Mouse (Mus musculus): Measurements from ENCODE around the gene Anks1b. TPM values are rescaled to one million over a fixed set of nuclear protein-coding genes. Genes with fewer than 3 reads are reported as not detected.

Gene Anks1b
- 2.2 and 5.2 TPM in 2 replicates for polyA plus RNA-seq (2015; fragmentation: Nextera tagmentation; extraction: Ambion mirVana)

GRCm38 (mm10) chr10:89873146-89873950 lies at the start of gene Anks1b:
TSS of gene Anks1b (plus strand) at chr10:89873509.

Other genes starting within 250 kb of the Anks1b start
- 4.8 and 8.9 TPM in 2 replicates for gene Scyl2, start 187.2 kb upstream of the Anks1b start, polyA plus RNA-seq (2015; fragmentation: Nextera tagmentation; extraction: Ambion mirVana)
- 73.6 and 97.8 TPM in 2 replicates for gene Actr6, start 141.2 kb upstream of the Anks1b start, polyA plus RNA-seq (2015; fragmentation: Nextera tagmentation; extraction: Ambion mirVana)
- 17.5 and 30.6 TPM in 2 replicates for gene Uhrf1bp1l, start 128.5 kb upstream of the Anks1b start, polyA plus RNA-seq (2015; fragmentation: Nextera tagmentation; extraction: Ambion mirVana)